Mouse (Mus musculus): Measurements from ENCODE around the gene Nfat5.

- TF ChIP-seq CTCF (IDR thresholded peaks at IDR 0.05; ENCODE audit: extremely low read depth, insufficient read length, insufficient replicate concordance, low read depth, low read length) (no peak), POLR2A (IDR thresholded peaks at IDR 0.05; ENCODE audit: low read depth, low read length) (no peak)
These were observed 93.4 kb downstream of the Nfat5 start for GRCm38 (mm10) chr8:107386642-107387041.
